Mouse (Mus musculus): ENCODE data around the gene Actr8.

DNA sequence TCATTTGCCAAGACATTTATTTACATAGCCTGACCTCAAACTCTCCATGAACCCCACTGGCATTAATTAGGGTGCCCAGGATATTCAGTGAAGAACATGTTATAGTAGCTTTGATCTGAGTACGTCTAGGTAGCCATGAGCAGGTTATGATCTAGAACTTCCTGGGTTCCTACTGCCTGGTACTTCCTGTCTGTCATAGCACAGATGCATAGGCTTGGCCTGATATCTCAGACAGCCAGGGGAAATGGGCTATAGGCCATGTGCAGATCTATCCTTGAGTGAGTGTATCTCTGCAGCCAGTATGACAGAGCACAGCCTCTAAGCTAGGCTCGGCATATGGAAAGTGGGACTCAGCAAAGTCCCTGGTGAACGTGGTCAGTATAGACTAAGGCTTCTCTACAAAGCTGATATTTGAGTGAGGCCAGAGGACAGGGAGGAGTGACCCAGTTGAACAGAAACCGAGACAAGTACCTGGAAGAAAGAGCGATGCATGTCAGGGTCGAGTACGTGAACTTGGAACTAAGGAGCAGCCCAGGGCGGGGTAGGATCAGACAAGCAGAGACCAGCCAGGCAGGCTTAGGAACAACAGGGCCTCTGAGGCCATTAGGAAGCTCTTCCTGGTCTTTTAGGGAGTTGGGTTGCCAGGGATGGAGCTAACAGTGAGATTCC, 39.8 kb downstream of the Actr8 start:
- TF ChIP-seq POLR2A (IDR thresholded peaks at IDR 0.05; ENCODE audit: insufficient read depth, low read depth, low read length) (no peak), CTCF (IDR thresholded peaks at IDR 0.05; ENCODE audit: insufficient read depth, low read depth, low read length) (no peak)

All from olfactory bulb, adult 2 months (tissue).